Mouse (Mus musculus) spleen, adult 2 months (tissue): ENCODE results near the gene Dpp6. TPM values are rescaled to one million over a fixed set of nuclear protein-coding genes. Genes with fewer than 3 reads are reported as not detected.

Experiments used
- DNase-seq, 2 experiments: peaks; one replicate each; pipeline versions ENCODE4 v3.0.0 to v3.0.0-alpha.2; 2012 to 2021; ENCODE audit warnings: low spot score in 2 of 2, low read depth in 1 of 2
- H3K27ac ChIP-seq: fragments of 200-500 bp; 2 replicates; pipeline ENCODE4 v1.5.1; 2012; ENCODE audit warnings: low read length, inconsistent platforms; ENCODE audit not compliant: insufficient read depth
- H3K27me3 ChIP-seq: fragments of 200-500 bp; 2 replicates; pipeline ENCODE4 v1.6.1; 2012; ENCODE audit warnings: mild to moderate bottlenecking, moderate library complexity, low read length, inconsistent platforms; ENCODE audit not compliant: control insufficient read depth, insufficient read depth
- H3K36me3 ChIP-seq: fragments of 200-500 bp; 2 replicates; pipeline ENCODE4 v1.6.1; 2012; ENCODE audit warnings: mild to moderate bottlenecking, low read length, inconsistent platforms; ENCODE audit not compliant: control insufficient read depth, insufficient read depth
- H3K4me1 ChIP-seq: fragments of 200-500 bp; 2 replicates; pipeline ENCODE4 v1.6.1; 2011; ENCODE audit warnings: inconsistent platforms; ENCODE audit not compliant: control insufficient read depth, insufficient read depth, insufficient read length
- H3K4me3 ChIP-seq: fragments of 200-500 bp; 2 replicates; pipeline ENCODE4 v1.5.1; 2011; ENCODE audit warnings: mild to moderate bottlenecking, inconsistent platforms; ENCODE audit not compliant: insufficient read depth, insufficient read length; ENCODE audit errors: extremely low read depth
- CTCF ChIP-seq: fragments of 200-500 bp; IDR thresholded peaks from 2 replicates; pipeline ENCODE4 v1.5.1; 2011; ENCODE audit warnings: mild to moderate bottlenecking, inconsistent platforms; ENCODE audit not compliant: insufficient read depth, insufficient read length, insufficient replicate concordance; ENCODE audit errors: extremely low read depth
- POLR2A ChIP-seq: fragments of 200-500 bp; IDR thresholded peaks from 2 replicates; pipeline ENCODE4 v1.6.1; 2011; ENCODE audit warnings: low read depth, low read length, inconsistent platforms
- WGBS: fragments of 180-500 bp; shearing (Covaris S2); methylation state at CpG from one replicate; pipeline ENCODE4 v1.1.7; 2018; 5-methylcytosine and 5-hydroxymethylcytosine counted together
- polyA plus RNA-seq: library from polyadenylated mRNA; depleted of rRNA; stranded (reverse); fragments of >200 nt; gene quantifications from 2 replicates; pipeline ENCODE4 v1.2.3, GENCODE M21; 2012

Gene Dpp6
- polyA plus RNA-seq, 1 experiment = 0.11 TPM

DNA sequence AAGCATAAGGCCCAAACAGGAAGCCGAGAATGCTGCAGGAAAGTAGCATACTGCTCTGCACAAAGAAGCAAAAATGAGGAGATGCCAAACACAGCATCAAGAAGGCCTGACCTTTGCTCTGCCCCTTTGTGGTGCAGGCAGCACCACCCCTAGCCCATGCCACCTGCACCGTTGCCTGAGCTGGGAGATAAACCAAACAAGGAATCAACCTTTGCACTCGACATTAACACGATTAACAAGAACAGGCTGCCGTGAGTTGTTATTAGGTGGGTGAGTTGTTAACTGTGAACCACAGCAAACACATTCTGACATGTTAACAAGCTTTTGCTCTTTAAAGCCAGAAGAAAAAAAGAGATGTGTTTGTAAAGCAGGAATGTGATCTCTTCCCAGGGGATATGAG, 239.4 kb downstream of the Dpp6 start:
- no peak for DNase-seq
- WGBS = 66% methylated on average over 5 of the region's 5 CpGs

GRCm38 (mm10) chr5:27060114-27060513, 243.1 kb downstream of the Dpp6 start:
- Histone ChIP-seq H3K27me3 (no peaks in the 10 kb centered on the region), H3K4me1 (no peaks in the 10 kb centered on the region), H3K36me3 (no peaks in the 10 kb centered on the region), H3K4me3 (no peak overlapping the region), H3K27ac (no peak overlapping the region)
- DNase-seq = no peak
- 73% methylated on average over 4 of the region's 4 CpGs for WGBS
- no peak for TF ChIP-seq CTCF
- TF ChIP-seq POLR2A = no peak

More for the DNA sequence above, 239.4 kb downstream of the Dpp6 start:
- no peak for TF ChIP-seq POLR2A
- no peak for TF ChIP-seq CTCF
- H3K36me3 ChIP-seq = no peaks in the 10 kb centered on the region
- no peak overlapping the region for H3K4me3 ChIP-seq
- no peaks in the 10 kb centered on the region for H3K27me3 ChIP-seq
- H3K27ac ChIP-seq = no peak overlapping the region
- no peaks in the 10 kb centered on the region for H3K4me1 ChIP-seq

GRCm38 (mm10) chr5:27063871-27064270, 246.9 kb downstream of the Dpp6 start:
- H3K27me3 ChIP-seq = no peaks in the 10 kb centered on the region
- no peak for DNase-seq
- H3K4me3 ChIP-seq = no peak overlapping the region
- no peak overlapping the region for H3K27ac ChIP-seq
- H3K4me1 ChIP-seq = no peaks in the 10 kb centered on the region
- no peak for TF ChIP-seq POLR2A
- no peak for TF ChIP-seq CTCF
- WGBS = 65% methylated on average over 1 of the region's 1 CpGs
- no peaks in the 10 kb centered on the region for H3K36me3 ChIP-seq

- Histone ChIP-seq H3K36me3 (no peaks in the 10 kb centered on the region), H3K27ac (no peak overlapping the region), H3K4me3 (no peak overlapping the region), H3K4me1 (no peaks in the 10 kb centered on the region), H3K27me3 (no peaks in the 10 kb centered on the region)
- TF ChIP-seq CTCF (no peak), POLR2A (no peak)
- no peak for DNase-seq
- 73% methylated on average over 4 of the region's 4 CpGs for WGBS
Observed at GRCm38 (mm10) chr5:27066837-27067236, 249.8 kb downstream of the Dpp6 start.

- no peaks in the 10 kb centered on the region for H3K36me3 ChIP-seq
- H3K4me3 ChIP-seq = no peak overlapping the region
- DNase-seq = no peak
- 20% methylated on average over 8 of the region's 8 CpGs for WGBS
- H3K27me3 ChIP-seq = no peaks in the 10 kb centered on the region
- H3K4me1 ChIP-seq = no peaks in the 10 kb centered on the region
- H3K27ac ChIP-seq = no peak overlapping the region
- TF ChIP-seq POLR2A (no peak), CTCF (no peak)
Observed at GRCm38 (mm10) chr5:27075131-27075591, 258.2 kb downstream of the Dpp6 start.

DNA sequence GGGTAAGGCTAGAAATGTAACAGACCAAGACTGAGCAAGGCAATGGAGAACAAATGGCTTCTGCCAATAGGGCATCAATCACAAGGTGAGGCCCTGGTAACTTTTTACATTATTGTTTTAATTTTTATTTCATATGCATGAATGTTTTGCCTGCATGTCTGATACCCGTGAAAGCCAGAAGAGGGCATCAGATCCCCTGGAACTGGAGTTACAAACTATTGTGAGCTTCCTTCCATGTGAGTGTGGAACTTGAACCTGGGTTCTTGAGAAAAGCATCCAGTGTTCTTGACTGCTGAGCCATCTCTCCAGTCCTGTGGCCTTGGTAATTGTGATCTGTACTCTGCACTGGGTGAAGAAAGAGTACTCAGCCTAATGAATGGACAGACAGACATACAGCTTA, 259.0 kb downstream of the Dpp6 start:
- 24% methylated on average over 1 of the region's 1 CpGs for WGBS
- TF ChIP-seq CTCF (no peak), POLR2A (no peak)
- Histone ChIP-seq H3K27me3 (no peaks in the 10 kb centered on the region), H3K27ac (no peak overlapping the region), H3K4me3 (no peak overlapping the region), H3K4me1 (no peaks in the 10 kb centered on the region), H3K36me3 (no peaks in the 10 kb centered on the region)
- no peak for DNase-seq

DNA sequence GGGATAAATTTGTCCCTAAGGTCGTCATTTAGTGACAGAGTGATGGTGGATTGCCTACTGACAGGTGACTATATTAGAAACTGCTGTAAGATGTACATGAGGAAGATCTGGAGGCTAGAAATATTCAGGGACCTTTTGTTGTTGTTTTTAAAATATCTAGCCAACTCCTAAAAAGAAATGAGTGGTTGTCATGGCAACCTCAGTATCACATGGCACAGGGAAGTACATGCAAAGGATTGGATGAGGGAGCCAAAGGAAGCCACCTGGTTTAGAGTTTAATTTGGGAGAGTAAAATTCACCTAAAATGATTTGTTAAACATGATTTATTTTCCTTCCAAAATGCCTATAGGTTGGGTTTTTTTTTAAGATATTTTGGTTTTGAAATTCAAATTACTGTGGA, 260.8 kb downstream of the Dpp6 start:
- WGBS = 48% methylated on average over 1 of the region's 1 CpGs
- no peaks in the 10 kb centered on the region for H3K27me3 ChIP-seq
- no peak for DNase-seq
- H3K27ac ChIP-seq = no peak overlapping the region
- H3K4me1 ChIP-seq = no peaks in the 10 kb centered on the region
- H3K4me3 ChIP-seq = no peak overlapping the region
- no peaks in the 10 kb centered on the region for H3K36me3 ChIP-seq
- TF ChIP-seq POLR2A = no peak
- no peak for TF ChIP-seq CTCF
